Mouse (Mus musculus): ENCODE data around the gene Carmil1.

Gene Carmil1

GRCm38 (mm10) chr13:24260751-24261591 lies 19.6 kb downstream of the Carmil1 start:
- DNase-seq (ENCODE audit: low read depth, low spot score): no peak

- no peak for DNase-seq (ENCODE audit: low read depth, low spot score)
Measured at GRCm38 (mm10) chr13:24257809-24258208, 22.8 kb downstream of the Carmil1 start.

- DNase-seq (ENCODE audit: low read depth, low spot score): peak; percentile 34
Measured at GRCm38 (mm10) chr13:24253989-24254388, 26.6 kb downstream of the Carmil1 start.

- no peak for DNase-seq (ENCODE audit: low read depth, low spot score)
Measured at GRCm38 (mm10) chr13:24253551-24253950, 27.0 kb downstream of the Carmil1 start.

GRCm38 (mm10) chr13:24251236-24251635 lies 29.4 kb downstream of the Carmil1 start:
- DNase-seq (ENCODE audit: low read depth, low spot score): no peak

- DNase-seq (ENCODE audit: low read depth, low spot score): no peak
Measured at GRCm38 (mm10) chr13:24247928-24248327, 32.7 kb downstream of the Carmil1 start.

GRCm38 (mm10) chr13:24247441-24247840 lies 33.2 kb downstream of the Carmil1 start:
- DNase-seq (ENCODE audit: low read depth, low spot score): no peak

GRCm38 (mm10) chr13:24246266-24246665 lies 34.3 kb downstream of the Carmil1 start:
- DNase-seq (ENCODE audit: low read depth, low spot score): no peak

GRCm38 (mm10) chr13:24244613-24245012 lies 36.0 kb downstream of the Carmil1 start:
- DNase-seq (ENCODE audit: low read depth, low spot score): no peak

GRCm38 (mm10) chr13:24243964-24244363 lies 36.6 kb downstream of the Carmil1 start:
- no peak for DNase-seq (ENCODE audit: low read depth, low spot score)

- no peak for DNase-seq (ENCODE audit: low read depth, low spot score)
Measured at GRCm38 (mm10) chr13:24242429-24243106, 38.0 kb downstream of the Carmil1 start.

- DNase-seq (ENCODE audit: low read depth, low spot score): no peak
Measured at GRCm38 (mm10) chr13:24241201-24241600, 39.4 kb downstream of the Carmil1 start.

GRCm38 (mm10) chr13:24240430-24240829 lies 40.2 kb downstream of the Carmil1 start:
- DNase-seq (ENCODE audit: low read depth, low spot score): no peak

GRCm38 (mm10) chr13:24238456-24239120 lies 42.0 kb downstream of the Carmil1 start:
- DNase-seq (ENCODE audit: low read depth, low spot score): no peak

- DNase-seq (ENCODE audit: low read depth, low spot score): no peak
Measured at GRCm38 (mm10) chr13:24236736-24237135, 43.9 kb downstream of the Carmil1 start.

GRCm38 (mm10) chr13:24232750-24233149 lies 47.8 kb downstream of the Carmil1 start:
- no peak for DNase-seq (ENCODE audit: low read depth, low spot score)

GRCm38 (mm10) chr13:24231746-24232483 lies 48.7 kb downstream of the Carmil1 start:
- no peak for DNase-seq (ENCODE audit: low read depth, low spot score)

GRCm38 (mm10) chr13:24231146-24231545 lies 49.4 kb downstream of the Carmil1 start:
- DNase-seq (ENCODE audit: low read depth, low spot score): no peak

GRCm38 (mm10) chr13:24230541-24231095 lies 50.0 kb downstream of the Carmil1 start:
- peak; percentile 4 for DNase-seq (ENCODE audit: low read depth, low spot score)

- no peak for DNase-seq (ENCODE audit: low read depth, low spot score)
Measured at GRCm38 (mm10) chr13:24223425-24224201, 57.0 kb downstream of the Carmil1 start.

All from CD4-positive, CD25-positive, alpha-beta regulatory T cell, adult 2 months (primary cell).